Mouse (Mus musculus) yolk sac, embryonic 10.5 days (tissue): ENCODE data around the gene Scgb2b24.

Source experiments
- DNase-seq: peaks from one replicate; pipeline ENCODE4 v3.0.0-alpha.2; 2017; ENCODE audit warnings: low spot score

Gene Scgb2b24

GRCm38 (mm10) chr7:33739212-33739611, at the start of gene Scgb2b24:
TSS of gene Scgb2b24 (minus strand) at chr7:33739312.
- DNase-seq: no peak

- DNase-seq: no peak
Measured at GRCm38 (mm10) chr7:33743499-33743898, 4.4 kb upstream of the Scgb2b24 start, which contains the start of gene Scgb1b24. TSS of gene Scgb1b24 (plus strand) at chr7:33743799.

DNA sequence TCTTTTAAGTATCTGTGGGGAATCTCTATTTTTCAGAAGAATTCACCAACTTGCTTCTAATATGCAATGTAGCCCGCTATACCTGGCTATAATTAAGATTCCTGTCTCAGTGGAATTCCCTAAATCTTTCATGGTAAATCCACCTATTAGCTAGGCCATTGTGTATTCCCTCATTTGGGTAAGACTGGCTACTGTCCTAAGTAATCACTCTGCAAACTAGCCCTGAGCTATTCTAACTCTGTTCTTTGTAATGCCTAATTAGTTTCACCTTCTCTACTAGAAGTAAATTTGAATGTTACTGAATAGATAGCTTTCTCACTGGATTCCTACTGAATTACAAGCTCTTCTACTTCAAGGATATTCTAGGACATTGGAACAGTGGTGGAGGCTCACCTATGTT, 49.2 kb downstream of the Scgb2b24 start:
- no peak for DNase-seq
